Mouse (Mus musculus) R1 (cell line): ENCODE measurements around the gene Prf1.
A peak's percentile ranks its signal among the peaks of the same experiment; 100 is the strongest.

Experiments
- DNase-seq: peaks from one replicate; pipeline ENCODE4 v3.0.0-alpha.2; 2018; ENCODE audit warnings: low read depth, low spot score

The Prf1 gene

GRCm38 (mm10) chr10:61286246-61286645, 11.4 kb upstream of the Prf1 start:
- peak; percentile 72 for DNase-seq

DNA sequence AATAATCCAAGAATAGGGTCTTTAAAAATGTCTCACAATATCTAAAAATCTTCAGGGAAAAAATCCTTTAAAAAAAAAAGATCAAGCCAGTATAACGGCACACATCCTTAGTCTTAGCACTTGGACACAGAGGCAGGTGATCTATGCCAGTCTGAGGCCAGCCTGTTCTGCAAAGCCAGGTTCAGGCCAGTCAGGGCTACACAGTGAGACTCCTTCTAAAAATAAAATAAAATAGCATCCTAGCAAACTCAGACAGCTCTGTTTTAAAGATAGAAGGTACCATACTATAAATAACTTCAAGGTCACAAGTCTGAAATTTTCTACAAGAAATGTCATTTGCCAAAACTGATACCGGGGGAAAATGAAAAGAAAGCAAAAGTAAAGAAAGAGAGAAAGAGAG, 7.6 kb upstream of the Prf1 start:
- no peak for DNase-seq

GRCm38 (mm10) chr10:61290479-61290878, 7.2 kb upstream of the Prf1 start:
- no peak for DNase-seq

DNA sequence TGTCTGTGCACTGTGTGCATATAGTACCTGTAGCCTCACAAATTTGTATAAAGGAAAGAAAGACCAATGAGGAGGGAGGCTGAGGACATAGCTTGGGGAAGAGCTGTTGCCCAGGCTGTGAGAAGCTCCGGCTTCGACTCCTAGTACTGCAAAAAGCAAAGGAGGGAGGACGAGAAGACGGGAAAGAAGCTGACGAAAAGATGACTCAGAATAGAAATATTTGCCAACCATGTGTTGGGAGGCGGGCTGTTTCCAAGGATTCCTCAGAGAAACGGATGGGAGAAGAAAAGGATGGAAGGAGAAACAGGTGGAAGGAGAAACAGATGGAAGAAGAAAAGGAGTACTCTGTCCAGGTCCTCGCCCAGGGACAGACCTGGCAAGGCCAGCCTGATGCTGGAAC, 3.4 kb upstream of the Prf1 start:
- DNase-seq = no peak

GRCm38 (mm10) chr10:61296713-61297445, 754 bp upstream of the Prf1 start:
- no peak for DNase-seq

DNA sequence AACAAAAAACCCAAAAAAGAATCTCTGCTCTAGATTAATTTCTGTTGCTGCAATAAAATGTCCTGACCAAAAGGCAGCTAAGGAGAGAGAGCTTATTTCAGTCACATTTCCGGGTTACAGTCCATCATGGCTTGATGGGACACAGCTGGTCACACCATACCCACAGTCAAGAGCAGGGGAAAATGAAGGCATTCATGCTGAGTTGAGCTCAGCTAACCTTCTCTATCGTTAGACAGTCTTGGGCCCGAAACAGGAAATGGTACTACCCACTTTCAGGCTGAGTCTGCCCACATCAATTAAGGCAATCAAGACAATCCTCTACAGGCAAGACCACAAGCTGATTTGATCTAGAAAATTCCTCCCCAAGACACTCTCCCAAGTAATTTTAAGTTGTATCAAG, 3.4 kb downstream of the Prf1 start:
- no peak for DNase-seq

GRCm38 (mm10) chr10:61304046-61304445, 6.4 kb downstream of the Prf1 start:
- DNase-seq = no peak

DNA sequence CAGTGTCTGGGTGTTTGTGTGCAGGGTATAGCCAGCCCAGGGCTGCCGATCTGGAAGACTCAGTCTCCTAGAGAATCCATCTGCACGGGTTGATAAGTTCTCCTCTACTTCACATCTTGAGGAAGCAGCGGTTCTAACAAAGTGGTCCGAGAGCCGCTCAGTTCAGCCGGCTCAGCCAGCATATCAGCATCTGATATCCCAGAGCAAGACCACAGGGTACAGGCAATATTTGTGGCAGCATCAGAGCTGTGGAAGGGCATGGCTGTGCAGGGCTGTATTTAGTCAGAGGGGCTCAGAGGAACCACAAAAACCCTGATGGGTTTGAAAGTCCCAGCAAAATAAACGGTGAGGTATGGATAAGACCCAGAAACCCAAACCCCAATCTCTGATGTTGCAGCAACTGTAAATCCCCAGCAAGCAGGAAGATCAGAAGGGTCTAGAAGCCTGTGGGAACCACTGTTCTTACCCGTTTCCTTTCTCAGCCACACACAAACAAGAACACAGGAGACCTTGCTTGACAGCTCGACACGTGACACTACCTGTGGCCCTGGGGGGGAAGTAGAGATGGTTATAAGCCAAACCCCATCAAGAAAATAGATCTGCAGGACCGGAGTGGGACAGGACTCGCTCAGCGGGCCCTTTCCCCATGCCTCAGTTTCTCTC, 8.4 kb downstream of the Prf1 start:
- no peak for DNase-seq

- DNase-seq = no peak
These were observed 11.2 kb downstream of the Prf1 start for GRCm38 (mm10) chr10:61308706-61309320.

DNA sequence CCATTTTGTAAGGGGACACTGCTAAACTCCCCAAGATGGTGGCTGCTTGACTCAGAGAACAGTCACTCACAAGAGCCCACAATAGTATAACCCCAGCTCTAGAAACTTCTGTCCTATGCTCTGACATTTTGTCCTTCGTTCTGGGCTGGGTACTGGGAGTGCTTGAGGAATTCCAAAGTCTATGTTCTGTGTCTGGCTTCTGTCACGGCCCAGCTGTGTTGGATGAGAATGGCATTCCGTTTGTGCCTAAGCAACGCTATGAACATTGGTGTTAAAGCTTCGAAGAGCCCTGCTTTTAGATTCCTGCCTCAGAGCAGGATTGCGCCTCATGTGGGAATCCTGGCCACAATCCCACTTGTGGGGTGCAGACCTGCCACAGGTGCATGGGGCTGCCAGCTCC, 14.5 kb downstream of the Prf1 start:
- no peak for DNase-seq

DNA sequence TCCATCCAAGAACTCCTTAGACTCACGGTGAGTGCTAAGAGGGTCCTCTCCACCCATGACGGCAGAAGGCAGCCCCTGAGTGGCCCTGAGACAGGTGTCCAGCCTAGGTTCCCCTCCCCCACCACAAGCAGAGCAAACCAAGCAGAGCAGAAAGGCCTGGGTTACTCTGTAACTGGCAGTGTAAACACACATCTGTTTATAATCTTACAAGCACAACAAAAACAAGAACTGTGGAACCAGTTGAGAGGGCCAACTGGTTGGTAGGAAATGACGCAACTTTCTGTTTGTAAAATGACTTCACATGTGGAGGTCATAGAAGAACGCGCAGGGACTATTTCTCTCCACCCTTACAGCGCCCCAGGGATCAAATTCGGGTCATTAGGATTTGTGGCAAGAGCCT, 15.1 kb downstream of the Prf1 start:
- no peak for DNase-seq

GRCm38 (mm10) chr10:61313750-61314149, 16.1 kb downstream of the Prf1 start:
- DNase-seq = no peak

GRCm38 (mm10) chr10:61315324-61315880, 17.8 kb downstream of the Prf1 start:
- peak; percentile 96 for DNase-seq

GRCm38 (mm10) chr10:61318527-61318926, 20.9 kb downstream of the Prf1 start:
- DNase-seq = peak; percentile 31

GRCm38 (mm10) chr10:61324717-61325116, 27.1 kb downstream of the Prf1 start:
- no peak for DNase-seq

DNA sequence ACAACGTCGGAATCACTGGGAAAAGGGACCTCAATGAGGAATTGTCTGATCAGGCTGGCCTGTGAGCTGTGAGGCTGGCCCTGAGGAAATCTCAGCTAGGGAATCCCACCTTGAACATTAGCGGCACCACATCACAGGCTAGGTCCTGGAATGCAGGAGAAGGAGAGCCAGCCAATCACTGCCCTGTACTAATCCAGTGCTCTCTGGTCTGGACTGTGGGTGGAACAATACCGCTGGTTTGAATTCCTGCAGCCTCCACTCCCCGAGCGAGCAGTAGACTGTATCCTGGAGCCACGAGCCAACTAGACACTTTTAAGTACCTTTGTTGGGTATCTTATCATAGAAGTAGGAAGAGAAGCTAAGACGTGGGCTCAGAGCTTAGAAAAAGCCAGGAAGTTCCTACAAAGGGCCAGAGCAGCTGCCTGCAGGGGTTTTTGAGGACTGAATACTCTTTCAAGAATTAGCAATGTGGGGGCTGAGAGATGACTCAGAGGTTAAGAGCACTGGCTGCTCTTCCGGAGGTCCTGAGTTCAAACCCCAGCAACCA, 28.2 kb downstream of the Prf1 start:
- peak; percentile 94 for DNase-seq

DNA sequence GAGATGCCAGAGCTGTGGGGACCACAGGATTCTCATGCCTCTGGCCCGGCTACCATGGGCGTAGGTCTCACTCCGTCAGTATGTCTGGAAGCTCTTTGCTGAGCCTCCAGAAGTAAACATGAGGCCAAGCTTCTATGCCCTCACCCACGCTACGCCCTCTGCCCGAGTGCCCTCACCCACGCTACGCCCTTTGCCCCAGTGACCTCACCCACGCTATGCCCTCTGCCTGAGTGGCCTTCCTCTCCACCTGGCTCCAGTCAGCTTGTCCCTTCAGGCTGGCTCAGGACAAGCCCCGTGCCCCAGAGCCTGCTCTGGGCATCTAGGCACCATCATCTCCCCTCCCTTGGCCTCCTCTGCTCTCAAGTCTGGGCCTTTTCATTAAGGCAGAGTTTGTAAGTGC, 29.9 kb downstream of the Prf1 start:
- no peak for DNase-seq

DNA sequence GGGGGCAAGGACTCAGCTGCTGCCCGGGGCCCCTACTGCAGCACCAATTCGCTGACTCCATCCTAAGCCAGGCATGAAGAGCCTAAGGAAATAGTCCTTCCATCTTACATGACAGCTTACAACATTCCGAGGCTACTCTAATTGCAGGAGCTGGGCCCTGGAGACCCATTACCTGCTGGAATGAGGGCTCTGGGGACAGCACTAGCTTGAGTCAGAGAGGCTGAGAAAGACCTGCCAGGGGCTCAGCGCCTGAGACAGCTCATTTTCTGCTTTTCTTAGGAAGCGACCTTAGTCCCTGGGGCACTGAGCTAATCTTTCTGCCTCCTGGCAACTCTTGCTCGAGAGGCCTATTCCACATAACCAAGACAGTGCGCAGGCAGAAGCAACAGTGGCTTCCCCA, 31.3 kb downstream of the Prf1 start:
- no peak for DNase-seq

GRCm38 (mm10) chr10:61331046-61331445, 33.4 kb downstream of the Prf1 start:
- DNase-seq = no peak

DNA sequence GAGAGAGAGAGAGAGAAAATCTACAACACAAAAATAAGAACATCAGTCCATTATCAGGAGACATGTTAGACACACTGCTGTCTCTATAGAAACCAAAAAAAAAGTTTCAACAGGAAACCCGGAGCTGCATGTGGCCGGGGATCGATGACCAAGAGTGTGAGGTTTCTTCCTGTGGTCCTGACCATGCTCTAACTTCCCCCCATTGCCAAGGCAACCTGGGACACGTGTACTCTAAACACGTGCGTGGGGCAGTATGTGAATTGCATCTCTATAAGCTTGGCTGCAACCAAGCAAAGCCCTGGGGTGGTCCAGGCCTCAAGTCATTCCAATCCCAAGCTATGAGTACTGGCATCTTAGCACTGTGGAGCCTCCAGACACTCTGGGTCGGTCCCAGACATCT, 36.9 kb downstream of the Prf1 start:
- DNase-seq = no peak

DNA sequence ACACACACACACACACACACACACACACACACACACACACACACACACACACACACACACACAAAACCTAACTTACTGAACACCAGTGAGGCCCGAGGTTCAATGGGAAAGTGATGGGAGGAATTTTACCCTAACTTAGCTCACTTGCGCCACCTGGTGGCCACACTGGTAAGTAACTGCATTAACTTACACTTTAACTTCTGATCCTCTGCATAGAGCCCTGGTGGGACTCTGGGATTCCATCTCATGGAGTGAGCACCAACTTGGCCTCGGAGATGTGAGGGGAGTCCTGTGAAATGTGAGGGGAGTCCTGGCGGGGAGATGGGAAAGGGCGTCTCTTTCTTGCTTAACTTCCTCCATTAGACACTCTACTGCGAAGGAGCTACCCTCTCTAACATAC, 38.5 kb downstream of the Prf1 start:
- peak; percentile 89 for DNase-seq

DNA sequence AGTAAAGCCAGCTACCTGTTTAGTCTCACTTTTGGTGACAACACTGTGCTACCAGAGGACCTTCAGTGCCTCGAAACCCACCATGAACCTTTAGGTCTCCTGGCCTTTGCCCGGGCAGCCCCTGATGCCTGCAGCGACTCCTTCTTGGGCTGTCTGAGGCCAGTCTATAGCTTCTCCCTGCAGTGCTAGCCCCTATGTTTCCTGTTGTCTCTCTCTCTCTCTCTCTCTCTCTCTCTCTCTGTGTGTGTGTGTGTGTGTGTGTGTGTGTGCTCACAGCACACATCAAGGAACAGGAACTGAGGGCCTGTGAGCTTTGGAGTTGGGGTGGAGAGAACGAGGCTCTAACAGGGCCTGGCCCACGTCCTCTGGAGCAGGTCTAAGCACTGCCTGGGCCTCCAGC, 39.0 kb downstream of the Prf1 start:
- no peak for DNase-seq
